Mouse (Mus musculus): Measurements from ENCODE around the gene Med12l. TPM values are rescaled to one million over a fixed set of nuclear protein-coding genes. Genes with fewer than 3 reads are reported as not detected.

Gene Med12l
- polyA plus RNA-seq, 1 experiment: 0.01 TPM

DNA sequence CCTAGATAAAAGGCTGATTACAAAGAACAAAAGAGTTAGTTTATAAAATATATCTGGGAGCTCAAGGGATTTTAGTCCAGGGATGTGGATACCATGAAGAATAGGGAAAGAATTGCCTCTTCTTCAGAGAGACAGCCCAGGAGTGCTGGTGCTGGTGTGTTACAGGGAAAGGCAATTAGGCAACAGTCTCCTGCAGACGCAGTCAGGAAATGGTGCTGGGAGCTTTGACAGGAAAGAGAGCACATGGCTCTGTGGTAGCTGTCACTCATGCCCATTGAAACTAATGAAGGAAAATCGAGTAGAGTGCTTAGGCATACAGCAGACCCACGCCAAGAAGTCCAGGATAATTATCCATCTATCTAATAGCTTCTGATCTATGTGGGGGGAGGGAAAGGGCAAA lies 16.3 kb upstream of the Med12l start:
- H3K4me3 ChIP-seq: no peak overlapping the region
- H3K27me3 ChIP-seq (ENCODE audit: control insufficient read depth, insufficient read depth, insufficient read length): no peaks in the 10 kb centered on the region
- H3ac ChIP-seq (ENCODE audit: control insufficient read depth, insufficient read length): no peak overlapping the region
- no peaks in the 10 kb centered on the region for H3K79me2 ChIP-seq (ENCODE audit: control insufficient read depth, insufficient read depth)
- TF ChIP-seq POLR2AphosphoS2 (IDR thresholded peaks at IDR 0.05; ENCODE audit: insufficient read length, low read depth) (no peak), TCF3 (IDR thresholded peaks at IDR 0.05; ENCODE audit: insufficient read length, low read depth) (no peak), MYOG (IDR thresholded peaks at IDR 0.05; ENCODE audit: control insufficient read depth in 1 of 3, insufficient read depth in 1 of 3, insufficient read length in 2 of 3, low read depth in 2 of 3) (no peak)
- no peaks in the 10 kb centered on the region for H3K36me3 ChIP-seq (ENCODE audit: control insufficient read depth, insufficient read depth)
- H3K4me2 ChIP-seq (ENCODE audit: low read depth): no peak overlapping the region

DNA sequence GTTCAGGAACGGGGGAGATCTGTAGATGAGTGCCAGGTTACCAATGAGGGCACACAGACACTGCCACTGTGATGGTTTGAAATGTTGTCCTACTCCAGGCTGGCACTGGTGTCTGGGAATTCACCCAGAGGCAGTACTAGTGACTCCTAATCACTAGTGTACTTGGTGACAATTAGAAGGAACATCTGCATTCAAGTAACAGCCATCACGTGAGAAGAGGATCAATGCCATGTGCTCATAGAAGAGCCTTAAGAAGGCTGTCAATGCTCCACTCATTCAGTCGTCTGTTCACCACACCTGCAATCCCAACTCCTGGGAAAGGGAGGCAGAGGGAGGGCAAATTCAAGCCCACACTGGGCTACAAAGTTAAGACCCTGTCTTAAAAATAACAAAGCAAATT lies 15.1 kb upstream of the Med12l start:
- Histone ChIP-seq H3K4me3 (no peak overlapping the region), H3K27me3 (ENCODE audit: control insufficient read depth, insufficient read depth, insufficient read length) (no peaks in the 10 kb centered on the region), H3K36me3 (ENCODE audit: control insufficient read depth, insufficient read depth) (no peaks in the 10 kb centered on the region), H3K4me2 (ENCODE audit: low read depth) (no peak overlapping the region), H3K79me2 (ENCODE audit: control insufficient read depth, insufficient read depth) (no peaks in the 10 kb centered on the region), H3ac (ENCODE audit: control insufficient read depth, insufficient read length) (no peak overlapping the region)
- TF ChIP-seq POLR2A (IDR thresholded peaks at IDR 0.05; ENCODE audit: insufficient read length, low read depth): no peak
- TF ChIP-seq REST (IDR thresholded peaks at IDR 0.05; ENCODE audit: insufficient read depth, insufficient read length): no peak
- TF ChIP-seq SRF (IDR thresholded peaks at IDR 0.05; ENCODE audit: control insufficient read depth, insufficient read length, low read depth): no peak
- no peak for TF ChIP-seq USF1 (IDR thresholded peaks at IDR 0.05; ENCODE audit: low read depth)
- no peak for TF ChIP-seq MAX (IDR thresholded peaks at IDR 0.05; ENCODE audit: low read depth)
- TF ChIP-seq MYOD1 (IDR thresholded peaks at IDR 0.05; ENCODE audit: control insufficient read depth in 1 of 3, insufficient read length in 2 of 3, low read depth in 2 of 3): no peak
- TF ChIP-seq POLR2AphosphoS2 (IDR thresholded peaks at IDR 0.05; ENCODE audit: insufficient read length, low read depth): no peak

DNA sequence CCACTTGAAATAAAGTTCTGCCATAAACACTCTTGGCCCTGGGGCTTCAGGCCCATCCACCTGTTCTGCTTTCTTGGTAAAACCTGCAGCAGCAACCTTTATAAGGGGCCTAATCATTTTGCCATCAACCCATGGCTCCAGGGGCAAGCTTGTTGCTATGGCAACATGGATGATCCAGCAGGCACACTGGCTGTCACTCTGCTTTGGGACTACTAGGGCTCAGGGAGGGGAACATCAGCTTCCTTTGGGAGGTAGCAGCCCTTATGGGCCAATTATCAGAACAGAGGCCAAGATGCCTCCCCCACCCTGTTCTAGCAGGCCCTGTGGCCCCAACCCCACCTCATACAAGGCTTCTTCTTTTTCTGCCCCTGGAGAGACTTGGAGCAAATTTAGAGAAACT lies 13.5 kb upstream of the Med12l start:
- Histone ChIP-seq H3K4me3 (no peak overlapping the region), H3K36me3 (ENCODE audit: control insufficient read depth, insufficient read depth) (no peaks in the 10 kb centered on the region), H3ac (ENCODE audit: control insufficient read depth, insufficient read length) (no peak overlapping the region), H3K79me2 (ENCODE audit: control insufficient read depth, insufficient read depth) (no peaks in the 10 kb centered on the region), H3K27me3 (ENCODE audit: control insufficient read depth, insufficient read depth, insufficient read length) (no peaks in the 10 kb centered on the region), H3K4me2 (ENCODE audit: low read depth) (no peak overlapping the region)
- TF ChIP-seq E2F4 (IDR thresholded peaks at IDR 0.05; ENCODE audit: insufficient read depth): no peak
- TF ChIP-seq USF1 (IDR thresholded peaks at IDR 0.05; ENCODE audit: low read depth): no peak
- TF ChIP-seq TCF3 (IDR thresholded peaks at IDR 0.05; ENCODE audit: insufficient read length, low read depth): no peak
- no peak for TF ChIP-seq POLR2AphosphoS2 (IDR thresholded peaks at IDR 0.05; ENCODE audit: insufficient read length, low read depth)
- no peak for TF ChIP-seq POLR2A (IDR thresholded peaks at IDR 0.05; ENCODE audit: insufficient read length, low read depth)
- TF ChIP-seq MYOG (IDR thresholded peaks at IDR 0.05; ENCODE audit: control insufficient read depth in 1 of 3, insufficient read depth in 1 of 3, insufficient read length in 2 of 3, low read depth in 2 of 3): no peak
- TF ChIP-seq REST (IDR thresholded peaks at IDR 0.05; ENCODE audit: insufficient read depth, insufficient read length): no peak
- no peak for TF ChIP-seq TCF12 (IDR thresholded peaks at IDR 0.05; ENCODE audit: insufficient read depth, poor library complexity, severe bottlenecking)
- no peak for TF ChIP-seq MYOD1 (IDR thresholded peaks at IDR 0.05; ENCODE audit: control insufficient read depth in 1 of 3, insufficient read length in 2 of 3, low read depth in 2 of 3)
- TF ChIP-seq CEBPB (IDR thresholded peaks at IDR 0.05; ENCODE audit: insufficient read depth, poor library complexity, severe bottlenecking): no peak
- no peak for TF ChIP-seq MAX (IDR thresholded peaks at IDR 0.05; ENCODE audit: low read depth)
- no peak for TF ChIP-seq SRF (IDR thresholded peaks at IDR 0.05; ENCODE audit: control insufficient read depth, insufficient read length, low read depth)

DNA sequence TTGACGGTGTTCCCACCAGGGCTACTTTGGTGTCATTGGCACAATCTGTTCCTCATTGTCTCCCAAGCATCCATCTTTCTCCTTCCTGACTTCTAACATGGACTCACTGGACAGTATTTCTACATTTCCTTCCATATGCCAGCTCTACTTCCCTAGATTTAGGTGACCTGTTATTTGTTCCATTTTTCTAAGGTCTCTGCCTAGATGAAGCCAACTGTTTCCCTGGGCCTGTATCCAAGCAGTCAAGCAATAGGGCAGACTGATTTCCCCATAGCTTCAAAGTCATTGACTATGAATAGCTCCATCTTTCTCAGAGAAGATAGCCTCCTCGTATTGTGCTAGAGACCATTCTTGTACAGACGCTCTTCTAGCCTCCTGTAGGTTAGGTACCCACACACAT lies 12.0 kb upstream of the Med12l start:
- Histone ChIP-seq H3K36me3 (ENCODE audit: control insufficient read depth, insufficient read depth) (no peaks in the 10 kb centered on the region), H3ac (ENCODE audit: control insufficient read depth, insufficient read length) (no peak overlapping the region), H3K27me3 (ENCODE audit: control insufficient read depth, insufficient read depth, insufficient read length) (no peaks in the 10 kb centered on the region), H3K4me3 (no peak overlapping the region), H3K79me2 (ENCODE audit: control insufficient read depth, insufficient read depth) (no peaks in the 10 kb centered on the region), H3K4me2 (ENCODE audit: low read depth) (no peak overlapping the region)
- TF ChIP-seq CEBPB (IDR thresholded peaks at IDR 0.05; ENCODE audit: insufficient read depth, poor library complexity, severe bottlenecking) (no peak), POLR2AphosphoS2 (IDR thresholded peaks at IDR 0.05; ENCODE audit: insufficient read length, low read depth) (no peak), MAX (IDR thresholded peaks at IDR 0.05; ENCODE audit: low read depth) (no peak), POLR2A (IDR thresholded peaks at IDR 0.05; ENCODE audit: insufficient read length, low read depth) (no peak), REST (IDR thresholded peaks at IDR 0.05; ENCODE audit: insufficient read depth, insufficient read length) (no peak), TCF3 (IDR thresholded peaks at IDR 0.05; ENCODE audit: insufficient read length, low read depth) (no peak), TCF12 (IDR thresholded peaks at IDR 0.05; ENCODE audit: insufficient read depth, poor library complexity, severe bottlenecking) (no peak), E2F4 (IDR thresholded peaks at IDR 0.05; ENCODE audit: insufficient read depth) (no peak), USF1 (IDR thresholded peaks at IDR 0.05; ENCODE audit: low read depth) (no peak), MYOG (IDR thresholded peaks at IDR 0.05; ENCODE audit: control insufficient read depth in 1 of 3, insufficient read depth in 1 of 3, insufficient read length in 2 of 3, low read depth in 2 of 3) (no peak), SRF (IDR thresholded peaks at IDR 0.05; ENCODE audit: control insufficient read depth, insufficient read length, low read depth) (no peak), MYOD1 (IDR thresholded peaks at IDR 0.05; ENCODE audit: control insufficient read depth in 1 of 3, insufficient read length in 2 of 3, low read depth in 2 of 3) (no peak)

DNA sequence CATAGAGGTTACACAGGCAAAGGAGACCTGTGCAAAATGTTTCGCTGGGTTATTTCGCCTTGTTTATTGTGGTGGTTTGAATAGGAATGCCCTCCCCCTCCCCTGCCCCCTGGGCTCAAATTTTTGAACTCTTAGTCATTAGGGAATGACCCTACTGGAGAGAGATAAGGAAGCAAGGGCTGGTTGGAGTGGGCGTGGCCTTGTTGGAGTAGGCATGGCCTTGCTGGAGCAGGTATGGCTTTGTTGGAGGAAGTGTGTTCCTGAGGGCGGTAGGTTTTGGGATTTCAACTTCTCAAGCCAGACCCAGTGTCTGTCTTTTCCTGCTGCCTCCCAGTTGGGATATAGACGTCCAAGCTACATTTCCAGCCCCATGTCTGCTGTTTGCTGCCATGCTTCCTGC lies 1.9 kb upstream of the Med12l start:
- Histone ChIP-seq H3K4me2 (ENCODE audit: low read depth) (no peak overlapping the region), H3K27me3 (ENCODE audit: control insufficient read depth, insufficient read depth, insufficient read length) (no peaks in the 10 kb centered on the region), H3ac (ENCODE audit: control insufficient read depth, insufficient read length) (no peak overlapping the region), H3K4me3 (no peak overlapping the region), H3K79me2 (ENCODE audit: control insufficient read depth, insufficient read depth) (no peaks in the 10 kb centered on the region), H3K36me3 (ENCODE audit: control insufficient read depth, insufficient read depth) (no peaks in the 10 kb centered on the region)
- TF ChIP-seq MYOD1 (IDR thresholded peaks at IDR 0.05; ENCODE audit: control insufficient read depth in 1 of 3, insufficient read length in 2 of 3, low read depth in 2 of 3) (no peak), TCF12 (IDR thresholded peaks at IDR 0.05; ENCODE audit: insufficient read depth, poor library complexity, severe bottlenecking) (no peak), CEBPB (IDR thresholded peaks at IDR 0.05; ENCODE audit: insufficient read depth, poor library complexity, severe bottlenecking) (no peak), E2F4 (IDR thresholded peaks at IDR 0.05; ENCODE audit: insufficient read depth) (no peak), USF1 (IDR thresholded peaks at IDR 0.05; ENCODE audit: low read depth) (no peak), REST (IDR thresholded peaks at IDR 0.05; ENCODE audit: insufficient read depth, insufficient read length) (no peak), POLR2AphosphoS2 (IDR thresholded peaks at IDR 0.05; ENCODE audit: insufficient read length, low read depth) (no peak), MYOG (IDR thresholded peaks at IDR 0.05; ENCODE audit: control insufficient read depth in 1 of 3, insufficient read depth in 1 of 3, insufficient read length in 2 of 3, low read depth in 2 of 3) (no peak), SRF (IDR thresholded peaks at IDR 0.05; ENCODE audit: control insufficient read depth, insufficient read length, low read depth) (no peak), POLR2A (IDR thresholded peaks at IDR 0.05; ENCODE audit: insufficient read length, low read depth) (no peak), MAX (IDR thresholded peaks at IDR 0.05; ENCODE audit: low read depth) (no peak)
